Mouse (Mus musculus): ENCODE measurements at regions not wholly inside any gene's neighbourhood (a gene's known extent, or its start where the extent isn't known, plus 50 kb on each side); places are given as distances from the start of the nearest gene placed in this dataset.
A peak's percentile ranks its signal among the peaks of the same experiment; 100 is the strongest.
"Not testable (repeated sequence)": the region's sequence is repeated elsewhere in the genome, so short reads cannot be mapped to it uniquely, and the experiment has no call there.

- DNase-seq, result peak; percentile 4 to 47
Measured at GRCm38 (mm10) chr14:52810275-52811127, 315.0 kb upstream of the Olfr1507 start.

- DNase-seq, result not testable (repeated sequence)
Measured at GRCm38 (mm10) chr14:52801705-52802104, 306.2 kb upstream of the Olfr1507 start.

GRCm38 (mm10) chr14:52792600-52792999 is 297.1 kb upstream of the Olfr1507 start:
- DNase-seq, result not testable (repeated sequence)

GRCm38 (mm10) chr14:52791828-52792227 is 296.3 kb upstream of the Olfr1507 start:
- DNase-seq, result not testable (repeated sequence)

GRCm38 (mm10) chr14:52782832-52783231 is 287.3 kb upstream of the Olfr1507 start:
- DNase-seq, result not testable (repeated sequence)

GRCm38 (mm10) chr14:52775816-52776215 is 280.3 kb upstream of the Olfr1507 start:
- not testable (repeated sequence) for DNase-seq

- not testable (repeated sequence) for DNase-seq
Measured at GRCm38 (mm10) chr14:52769450-52769849, 273.9 kb upstream of the Olfr1507 start.

GRCm38 (mm10) chr14:52752159-52752558 is 256.6 kb upstream of the Olfr1507 start:
- DNase-seq, result not testable (repeated sequence)

GRCm38 (mm10) chr14:52726680-52727079 is 231.1 kb upstream of the Olfr1507 start:
- not testable (repeated sequence) for DNase-seq

- DNase-seq, result not testable (repeated sequence)
Measured at GRCm38 (mm10) chr14:52724988-52725387, 229.4 kb upstream of the Olfr1507 start.

- DNase-seq, result no peak
Measured at GRCm38 (mm10) chr14:52720640-52721039, 225.1 kb upstream of the Olfr1507 start.

- DNase-seq, result not testable (repeated sequence)
Measured at GRCm38 (mm10) chr14:52700851-52701250, 205.3 kb upstream of the Olfr1507 start.

GRCm38 (mm10) chr14:52683636-52684035 is 188.1 kb upstream of the Olfr1507 start:
- not testable (repeated sequence) for DNase-seq

GRCm38 (mm10) chr14:52654355-52654754 is 158.8 kb upstream of the Olfr1507 start:
- no peak for DNase-seq

GRCm38 (mm10) chr14:52638179-52638578 is 142.6 kb upstream of the Olfr1507 start:
- DNase-seq, result no peak

- peak in 1 of 2 experiments; percentile 5 for DNase-seq
Measured at GRCm38 (mm10) chr14:52622184-52622583, 126.6 kb upstream of the Olfr1507 start.

GRCm38 (mm10) chr14:52580319-52580718 is 84.8 kb upstream of the Olfr1507 start:
- no peak for DNase-seq

- no peak for DNase-seq
Measured at GRCm38 (mm10) chr14:52566920-52567319, 71.4 kb upstream of the Olfr1507 start.

GRCm38 (mm10) chr14:52565606-52566005 is 70.1 kb upstream of the Olfr1507 start:
- DNase-seq, result no peak

GRCm38 (mm10) chr14:52556340-52556739 is 60.8 kb upstream of the Olfr1507 start:
- DNase-seq, result not testable (repeated sequence)

GRCm38 (mm10) chr14:52553399-52553798 is 57.9 kb upstream of the Olfr1507 start:
- DNase-seq, result no peak

GRCm38 (mm10) chr14:52547933-52548332 is 52.4 kb upstream of the Olfr1507 start:
- no peak for DNase-seq
